Mouse (Mus musculus) common myeloid progenitor, adult 5-6 weeks (primary cell): Measurements from ENCODE around the gene Dop1b. TPM values are rescaled to one million over a fixed set of nuclear protein-coding genes. Genes with fewer than 3 reads are reported as not detected.
"Not testable (repeated sequence)": the region's sequence is repeated elsewhere in the genome, so short reads cannot be mapped to it uniquely, and the experiment has no call there.

Experiments
- ATAC-seq: replicated peaks from 2 replicates; pipeline ENCODE4 v1.8.0; 2016; ENCODE audit warnings: low read depth, mild to moderate bottlenecking, moderate TSS enrichment, inconsistent platforms; ENCODE audit not compliant: poor library complexity, severe bottlenecking
- total RNA-seq: library from RNA; stranded (forward); fragments of 200-1000, 187-1606 nt; gene quantifications from 2 replicates; pipeline ENCODE4 v1.2.3, GENCODE M21; 2017

The Dop1b gene
- 11.1 and 14.2 TPM in 2 replicates for total RNA-seq

DNA sequence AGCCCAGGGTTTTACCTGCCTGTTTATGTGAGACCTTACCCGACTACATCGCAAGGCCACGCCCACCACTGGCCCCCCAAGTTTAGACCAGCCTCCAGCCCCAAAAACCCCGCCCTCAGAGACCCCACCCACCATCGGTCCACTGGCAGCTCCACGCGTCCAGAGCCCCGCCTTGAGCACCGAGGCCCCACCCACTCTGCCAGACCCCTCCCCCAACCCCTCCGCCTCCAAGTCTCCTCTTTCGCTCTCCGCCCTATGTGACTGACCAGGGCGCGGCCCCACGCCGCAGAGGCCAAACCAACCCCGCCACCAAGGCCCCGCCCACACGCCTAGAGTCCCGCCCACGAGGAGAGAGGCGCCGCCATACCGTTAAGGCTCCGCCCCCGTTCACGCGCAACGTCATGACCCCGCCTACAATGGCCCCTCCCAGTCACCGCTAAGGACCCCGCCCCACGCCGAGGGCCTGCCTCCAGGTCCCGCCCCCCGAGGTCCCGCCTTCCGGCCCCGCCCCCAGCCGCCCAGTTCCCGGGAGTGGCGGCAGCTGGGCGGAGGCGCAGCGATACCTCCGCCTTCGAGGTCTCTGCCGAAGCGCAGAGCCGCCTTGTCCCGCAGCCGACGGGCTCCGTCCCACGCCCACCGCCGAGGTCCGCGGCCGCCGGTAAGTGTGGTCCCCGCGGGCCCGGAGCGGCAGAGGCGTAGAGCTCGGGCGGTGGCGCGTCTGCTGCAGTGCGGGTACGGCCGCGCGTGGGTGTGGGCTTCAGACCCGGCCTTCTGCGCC lies at the start of gene Dop1b:
Dop1b (plus strand) TSS at position 494 of the 778 bp plus-strand sequence.
- ATAC-seq, result peak; percentile 87

DNA sequence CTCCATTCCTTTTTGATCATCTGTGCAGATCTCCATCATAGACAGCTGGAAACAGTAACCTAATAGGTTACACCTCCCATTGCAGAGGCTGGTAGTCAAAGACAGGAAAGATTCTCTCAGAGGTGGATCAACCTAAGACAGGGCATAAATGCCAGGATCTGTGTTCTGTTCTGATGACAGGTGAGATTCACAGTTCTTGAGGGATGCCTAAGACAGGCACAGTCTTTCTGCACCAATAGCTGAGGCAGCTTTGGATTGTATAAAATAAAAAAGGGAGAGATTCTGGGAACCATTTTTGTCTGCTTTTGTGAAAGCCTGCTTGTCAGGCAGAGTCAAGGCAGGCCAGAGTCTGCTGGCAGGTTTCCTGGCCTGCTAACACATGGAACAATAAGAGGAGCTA lies 43.7 kb upstream of the Dop1b start:
- ATAC-seq, result no peak

DNA sequence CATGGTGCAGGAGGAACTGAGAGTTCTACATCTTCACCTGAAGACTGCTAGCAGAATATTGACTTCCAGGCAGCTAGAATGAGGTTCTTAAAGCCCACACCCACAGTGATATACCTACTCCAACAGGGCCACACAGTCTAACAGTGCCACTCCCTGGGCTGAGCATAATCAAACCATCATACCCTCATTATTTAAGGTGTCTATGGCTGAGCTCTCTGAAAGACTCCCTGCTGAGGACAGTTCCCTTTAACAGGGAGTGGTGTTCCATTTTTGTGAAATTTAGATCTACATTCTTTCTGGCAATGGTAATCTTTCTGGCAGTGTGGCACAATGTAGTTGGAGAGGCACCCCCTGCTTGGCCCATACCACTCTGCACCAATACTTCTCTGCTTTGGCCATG lies 42.2 kb upstream of the Dop1b start:
- ATAC-seq, result no peak

DNA sequence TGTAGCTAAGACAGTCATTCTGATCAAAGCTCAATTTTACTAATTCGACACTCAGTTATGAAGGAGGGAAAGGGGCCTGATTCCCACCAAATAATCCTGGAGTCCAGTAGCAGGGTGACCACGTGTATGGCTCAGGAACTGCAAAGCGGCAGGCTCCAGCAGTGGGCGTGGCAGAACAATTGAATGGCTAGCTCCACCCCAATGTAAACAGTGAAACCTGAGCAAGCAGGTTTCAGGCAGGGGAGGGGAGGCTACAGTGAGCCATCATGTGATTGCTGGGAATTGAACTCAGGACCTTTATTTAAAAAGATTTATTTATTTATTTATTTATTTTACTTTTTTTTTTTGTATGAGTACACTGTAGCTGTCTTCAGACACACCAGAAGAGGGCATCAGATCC lies 41.2 kb upstream of the Dop1b start:
- not testable (repeated sequence) for ATAC-seq

DNA sequence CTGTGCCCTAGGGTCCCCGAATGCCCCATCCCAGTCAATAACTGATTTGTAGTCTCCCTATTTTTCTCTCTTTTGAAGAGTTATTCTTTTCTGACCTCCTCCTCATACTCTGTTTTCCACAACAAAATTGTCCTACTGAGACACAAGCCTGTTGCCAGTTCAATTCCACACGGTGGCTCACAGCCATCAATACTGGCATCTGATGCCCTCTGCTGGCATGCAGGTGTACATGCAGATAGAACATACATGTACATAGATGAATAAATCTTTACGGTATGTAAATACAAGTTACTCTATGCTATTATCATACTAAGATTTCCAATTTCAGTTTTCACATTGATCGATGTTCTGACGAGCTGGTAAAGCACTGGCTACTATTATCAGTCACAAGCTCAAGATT lies 40.6 kb upstream of the Dop1b start:
- ATAC-seq, result peak; percentile 56; the same call in 1 of the 2 replicates

DNA sequence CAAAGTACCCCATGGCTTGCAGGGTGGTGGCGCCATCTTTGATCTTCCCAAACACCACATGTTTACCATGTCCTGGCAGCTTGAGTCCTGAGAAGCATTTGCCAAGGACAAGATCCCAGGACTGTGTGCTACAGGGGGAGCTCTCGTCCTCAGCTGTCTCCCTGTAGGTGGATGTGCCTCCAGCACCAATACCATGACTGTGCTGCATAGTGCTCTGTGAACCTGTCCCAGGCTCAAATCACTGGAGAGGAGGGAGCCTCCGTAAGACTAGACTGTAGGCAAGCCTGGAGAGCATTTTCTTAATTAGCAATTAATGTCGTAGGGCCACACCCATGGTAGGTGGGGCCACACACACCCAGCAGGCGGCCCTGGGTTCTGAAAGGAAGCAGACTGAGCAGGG lies 35.3 kb upstream of the Dop1b start:
- ATAC-seq, result no peak

DNA sequence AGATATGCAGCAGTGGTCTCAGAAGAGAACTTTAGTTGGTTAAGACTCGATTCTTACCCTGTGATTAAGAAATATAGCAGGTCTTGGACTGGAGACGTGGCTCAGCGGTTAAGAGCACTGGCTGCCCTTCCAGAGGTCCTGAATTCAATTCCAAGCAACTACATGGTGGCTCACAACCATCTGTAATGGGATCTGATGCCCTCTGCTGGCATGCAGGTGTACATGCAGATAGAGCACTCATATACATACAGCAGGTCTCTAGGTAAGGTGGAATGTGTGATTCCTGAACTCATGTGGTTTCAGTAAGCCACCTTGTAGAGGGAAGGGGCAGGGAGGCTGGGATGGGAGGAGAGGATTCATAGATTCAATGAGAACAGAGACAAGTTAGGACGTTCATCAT lies 33.5 kb upstream of the Dop1b start:
- ATAC-seq, result no peak

DNA sequence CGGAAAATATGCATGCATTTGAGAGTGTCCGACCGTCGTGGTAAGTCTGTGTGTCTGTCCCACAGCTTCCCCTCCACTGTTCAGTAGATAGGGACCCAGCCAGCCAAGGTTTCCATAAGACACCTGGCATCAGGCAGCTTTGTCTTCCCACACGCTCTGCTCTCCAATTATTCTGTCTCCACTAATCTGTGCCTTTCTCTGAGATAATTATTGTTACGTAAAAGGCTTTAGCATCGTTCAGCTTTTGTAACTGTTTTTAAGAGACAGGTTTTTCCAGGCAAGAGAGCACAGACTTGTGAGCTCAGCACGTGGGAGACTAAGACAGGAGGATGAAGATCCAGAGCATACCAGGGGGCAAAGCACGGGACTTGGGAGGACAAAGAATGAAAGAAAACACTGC lies 32.5 kb upstream of the Dop1b start:
- ATAC-seq, result no peak

DNA sequence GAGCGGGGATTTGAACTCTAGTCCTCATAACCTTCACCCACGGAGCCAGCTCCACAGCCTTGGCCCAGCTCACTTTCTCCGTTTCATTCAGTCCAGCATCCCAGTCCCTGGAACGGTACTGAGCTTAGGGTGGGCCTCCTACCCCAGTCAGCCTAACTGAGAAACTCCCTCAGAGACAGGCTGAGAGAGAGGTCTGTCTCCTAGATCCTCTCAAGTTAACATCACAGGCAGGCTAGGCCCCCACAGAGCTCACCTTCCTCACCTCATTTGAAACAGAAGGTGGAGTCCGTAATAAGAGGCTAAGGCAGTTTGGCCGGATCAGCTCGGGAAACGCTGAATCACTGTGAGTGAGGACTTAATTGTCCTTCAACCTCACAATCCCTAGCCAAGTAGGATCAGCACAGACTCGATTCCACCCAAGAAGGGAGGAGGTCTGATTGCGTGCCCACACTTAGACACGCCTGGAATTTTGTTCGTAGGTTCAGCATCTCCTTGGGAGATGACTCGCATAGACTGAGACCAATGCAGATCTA lies 29.5 kb upstream of the Dop1b start:
- peak; percentile 1; the same call in 1 of the 2 replicates for ATAC-seq

DNA sequence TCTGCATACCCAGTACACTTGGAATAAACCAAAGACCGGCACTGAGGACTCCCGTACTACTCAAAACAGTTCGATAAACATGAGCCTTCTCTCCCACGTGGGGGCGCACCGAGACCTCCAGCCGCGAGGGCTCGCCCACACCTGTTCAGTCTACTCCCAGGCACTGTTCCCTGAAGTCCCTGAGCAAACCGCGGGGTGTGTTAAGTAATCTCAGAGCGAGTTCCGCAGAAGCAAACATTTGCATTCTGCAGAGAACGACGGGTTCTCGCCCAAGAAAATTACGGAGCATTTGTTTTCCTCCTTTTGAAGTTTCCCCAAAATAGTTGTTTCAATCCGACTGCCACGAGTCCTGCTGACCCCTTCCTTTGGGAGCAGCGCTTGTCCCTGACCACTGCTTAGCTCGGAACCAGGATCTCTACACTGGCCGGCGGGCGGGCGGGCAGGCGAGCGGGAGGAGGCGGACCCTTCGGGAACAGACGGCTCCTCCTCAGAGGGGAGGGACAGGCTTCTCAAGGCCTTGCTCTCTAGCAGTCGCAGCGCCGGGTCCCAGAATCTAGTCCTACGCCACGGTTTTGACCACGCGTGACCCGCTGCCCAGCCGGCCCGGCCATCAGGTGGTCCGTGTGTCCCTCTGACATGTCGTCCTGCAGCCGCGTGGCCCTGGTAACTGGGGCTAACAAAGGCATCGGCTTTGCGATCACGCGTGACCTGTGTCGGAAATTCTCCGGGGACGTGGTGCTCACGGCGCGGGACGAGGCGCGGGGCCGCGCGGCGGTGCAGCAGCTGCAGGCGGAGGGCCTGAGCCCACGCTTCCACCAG lies 28.8 kb upstream of the Dop1b start, which contains the start of gene Cbr3:
Cbr3 (plus strand) TSS at position 527 of the 819 bp plus-strand sequence.
- peak; percentile 72 for ATAC-seq

DNA sequence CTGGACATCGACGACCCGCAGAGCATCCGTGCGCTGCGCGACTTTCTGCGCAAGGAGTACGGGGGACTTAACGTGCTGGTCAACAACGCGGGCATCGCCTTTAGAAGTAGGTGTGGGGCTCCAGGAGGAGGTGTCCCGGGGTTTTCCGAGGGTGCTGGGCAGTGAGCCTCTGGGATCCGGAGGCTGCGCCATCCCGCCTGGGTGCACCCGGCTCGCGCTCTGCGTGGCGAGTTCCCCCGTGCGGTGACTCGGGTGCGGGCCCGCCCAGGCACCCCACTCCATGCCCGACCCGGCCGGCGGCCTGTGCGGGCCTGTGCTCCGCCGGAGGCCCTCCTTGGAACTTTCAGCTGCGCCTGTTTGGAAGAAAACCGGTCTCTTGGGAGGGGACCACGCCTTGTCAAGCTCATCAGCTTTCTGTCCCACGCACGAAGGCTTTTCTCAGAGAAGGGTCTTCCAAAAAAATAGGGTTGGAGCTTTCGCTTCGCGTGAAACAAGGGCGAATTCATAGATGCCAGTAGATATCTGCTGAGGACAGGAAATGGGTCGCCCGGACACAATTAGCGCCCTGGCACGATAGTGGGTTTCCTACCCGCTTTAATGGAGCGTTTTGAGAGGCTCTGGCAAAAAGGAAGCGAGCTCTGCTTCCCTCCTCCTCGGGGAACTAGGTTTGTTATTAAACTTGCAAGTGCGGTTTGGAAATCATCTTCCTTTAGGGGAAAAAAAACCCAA lies 28.0 kb upstream of the Dop1b start:
- ATAC-seq, result no peak

DNA sequence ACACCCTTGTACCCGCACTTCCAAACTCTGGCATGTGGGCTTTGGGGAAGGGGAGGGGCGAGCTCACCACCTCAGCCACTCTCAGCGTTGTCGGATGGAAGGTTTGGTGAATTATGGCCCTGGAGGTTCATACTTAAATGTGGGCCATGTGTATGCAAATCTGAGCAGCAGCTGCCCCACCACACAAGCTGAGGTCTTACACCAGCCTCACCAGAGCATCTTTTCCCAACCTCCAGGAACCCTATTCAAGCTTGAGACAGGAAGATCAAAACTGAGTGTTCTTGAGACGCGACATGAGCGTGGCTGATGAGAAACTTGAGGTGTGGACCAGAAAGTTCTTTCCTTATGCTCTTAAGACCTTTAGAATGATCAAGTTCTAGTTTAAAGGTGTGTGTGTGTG lies 27.3 kb upstream of the Dop1b start:
- no peak for ATAC-seq

DNA sequence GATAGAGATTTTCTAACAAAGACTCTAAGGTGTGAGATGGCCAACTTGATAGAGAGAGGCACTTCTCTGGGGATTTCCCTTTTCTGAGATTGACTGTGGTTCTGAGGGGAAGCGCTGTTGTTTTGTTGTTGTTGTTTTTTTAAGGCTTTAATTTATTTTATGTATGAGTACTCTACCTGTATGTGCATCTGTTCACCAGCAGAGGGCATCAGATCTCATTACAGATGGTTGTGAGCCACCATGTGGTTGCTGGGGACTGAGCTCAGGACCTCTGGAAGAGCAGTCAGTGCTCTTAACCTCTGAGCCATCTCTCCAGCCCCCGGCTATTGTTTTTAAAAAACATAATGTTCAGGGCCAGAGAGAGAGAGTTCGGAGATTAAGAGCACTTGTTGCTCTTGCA lies 25.9 kb upstream of the Dop1b start:
- ATAC-seq, result not testable (repeated sequence)

DNA sequence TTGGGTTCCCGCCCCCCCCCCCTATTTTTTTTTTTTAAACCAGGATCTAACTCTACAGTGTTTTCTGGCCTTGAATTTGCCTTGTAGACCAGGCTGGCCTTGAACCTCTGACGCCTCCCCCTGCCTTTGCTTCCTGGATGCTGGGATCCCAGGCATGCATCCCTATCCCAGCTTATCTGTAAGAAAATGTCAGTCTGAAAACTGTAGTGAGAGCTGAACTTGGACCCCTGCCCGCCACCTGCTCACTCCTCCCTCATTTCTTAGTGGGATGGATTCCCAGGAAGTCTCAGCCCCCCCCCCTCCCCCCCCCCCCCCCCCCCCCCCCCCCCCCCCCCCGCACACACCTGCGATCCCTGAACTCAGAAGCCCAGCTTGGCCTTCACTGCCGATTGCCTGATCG lies 25.3 kb upstream of the Dop1b start:
- ATAC-seq, result no peak

DNA sequence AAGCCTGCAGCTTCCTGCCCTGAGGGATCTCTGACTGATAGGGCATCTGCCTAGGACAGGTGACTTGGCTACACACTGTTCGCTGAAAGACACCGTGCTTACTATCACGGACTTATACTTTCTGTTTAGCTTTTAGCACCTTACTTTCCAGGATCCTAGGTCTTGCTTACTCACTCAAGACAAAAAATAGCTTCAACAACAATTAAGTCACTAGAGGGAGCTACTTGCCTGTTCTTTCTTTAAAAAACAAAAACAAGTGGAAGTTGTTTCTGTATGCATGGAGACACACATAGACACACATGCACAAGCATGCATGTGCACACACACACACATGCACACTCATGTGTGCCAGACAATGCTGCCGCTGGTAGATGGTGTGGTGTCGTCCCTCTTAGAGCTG lies 24.8 kb upstream of the Dop1b start:
- peak; percentile 21 for ATAC-seq

DNA sequence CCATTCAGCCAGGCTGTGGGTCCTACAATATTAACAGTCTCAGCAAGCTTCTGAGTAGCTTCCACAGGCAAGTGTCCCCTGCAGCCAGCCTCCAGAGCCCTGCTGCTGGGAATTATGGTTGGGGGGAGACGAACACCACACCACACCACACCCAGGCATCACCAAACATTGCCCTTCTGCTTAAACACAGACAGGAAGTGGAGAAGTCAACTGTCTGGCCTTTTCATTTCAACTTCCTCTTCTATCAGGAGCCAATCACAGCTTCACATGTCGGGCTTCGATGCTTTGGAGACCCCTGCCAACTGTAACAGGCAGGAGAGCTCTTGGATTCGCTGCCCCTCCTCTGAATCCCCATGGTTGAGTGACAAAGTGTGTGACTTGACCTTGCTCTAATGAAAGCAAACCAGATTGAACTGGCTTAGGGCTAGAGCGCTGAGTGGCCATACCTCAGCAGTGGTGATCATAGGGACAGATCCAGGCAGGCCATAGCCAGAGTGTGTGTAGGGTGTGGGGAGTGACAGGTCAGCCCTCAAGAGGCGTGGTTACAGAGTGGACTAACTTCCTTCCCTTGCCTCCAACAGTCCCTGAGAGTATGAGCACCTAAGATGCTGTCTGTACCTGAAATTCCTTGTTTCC lies 20.4 kb upstream of the Dop1b start:
- peak; percentile 67 for ATAC-seq

DNA sequence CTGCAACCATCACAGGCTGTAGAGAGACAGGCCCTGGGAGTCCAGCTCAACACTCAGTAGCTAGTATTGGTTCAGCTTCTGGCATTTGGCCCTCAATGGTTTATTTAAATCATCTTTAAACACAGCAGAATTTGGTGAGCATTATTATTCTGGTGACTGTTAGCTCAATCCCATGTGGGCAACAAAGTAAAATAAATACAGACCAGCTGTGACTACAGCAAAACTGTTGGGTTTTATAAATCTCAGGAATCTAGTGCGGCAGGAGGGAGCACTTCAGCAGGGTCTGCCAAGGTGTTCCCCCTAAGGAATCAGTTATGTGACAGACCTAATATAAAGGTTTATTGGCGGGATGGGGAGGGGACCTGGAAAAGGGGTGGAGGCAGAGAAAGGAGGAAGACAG lies 19.0 kb upstream of the Dop1b start:
- no peak for ATAC-seq

DNA sequence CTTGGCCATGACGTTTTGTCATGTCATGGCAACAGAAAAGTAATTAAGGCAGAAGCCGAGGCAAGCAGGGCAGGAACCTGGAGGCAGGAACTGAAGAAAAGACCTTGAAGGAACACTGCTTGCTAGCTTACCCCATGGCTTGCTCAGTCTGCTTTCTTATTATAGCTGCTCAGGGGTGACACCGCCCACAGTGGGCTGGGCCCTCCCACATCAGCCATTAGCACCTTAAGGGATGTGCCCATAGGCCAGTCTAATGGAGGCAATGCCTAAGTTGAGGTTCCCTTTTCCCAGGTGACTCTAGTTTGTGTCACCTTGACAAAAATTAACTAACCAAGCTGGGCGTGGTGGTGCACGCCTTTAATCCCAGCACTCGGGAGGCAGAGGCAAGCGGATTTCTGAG lies 4.6 kb upstream of the Dop1b start:
- no peak for ATAC-seq

DNA sequence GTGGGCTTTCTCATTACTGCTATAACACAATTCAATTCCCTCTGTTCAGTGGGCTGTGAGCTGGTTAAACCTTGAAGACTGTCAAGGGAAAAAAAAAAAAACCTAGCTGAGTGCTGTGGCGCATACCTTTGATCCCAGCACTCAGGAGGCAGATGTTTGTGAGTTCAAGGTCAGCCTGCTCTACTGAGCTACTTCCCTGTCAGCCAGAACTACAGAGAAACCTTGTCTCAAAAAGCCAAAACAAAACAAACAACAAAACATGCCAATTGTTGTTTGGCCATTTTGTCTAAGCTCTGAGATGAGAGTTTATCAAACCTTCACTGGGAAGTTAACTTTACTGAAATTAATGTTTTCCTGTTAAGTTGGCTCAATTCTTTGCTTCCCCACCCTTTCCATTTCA lies 2.5 kb upstream of the Dop1b start:
- no peak for ATAC-seq

DNA sequence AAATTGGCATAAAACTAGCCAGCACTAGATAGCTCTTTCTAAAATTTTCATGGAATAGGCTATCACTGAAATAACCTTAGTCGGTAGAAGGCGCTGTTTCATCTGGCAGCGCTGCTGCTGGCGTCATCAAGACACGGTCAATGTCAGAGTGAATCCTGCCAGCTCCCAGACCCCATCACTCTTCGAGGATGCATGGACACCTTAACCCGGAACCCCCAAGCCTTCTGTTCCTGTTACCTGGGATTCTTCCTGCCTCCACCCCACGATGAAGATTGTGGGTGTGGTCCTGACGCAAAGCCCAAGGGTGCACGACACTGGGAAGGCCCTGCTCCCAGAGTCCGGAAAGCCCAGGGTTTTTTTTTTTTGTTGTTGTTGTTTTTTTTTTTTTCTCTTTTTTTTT lies 780 bp upstream of the Dop1b start:
- ATAC-seq, result peak; percentile 56
